Mouse (Mus musculus) central nervous system, embryonic 14 days (tissue): ENCODE data around the gene Nova1. TPM values are rescaled to one million over a fixed set of nuclear protein-coding genes. Genes with fewer than 3 reads are reported as not detected.

Experiments
- polyA plus RNA-seq: library from polyadenylated mRNA; depleted of rRNA; stranded (reverse); fragments of >200 nt; gene quantifications from 2 replicates; pipeline ENCODE4 v1.2.3, GENCODE M21; 2012; rRNA removed

Nova1 gene
- 64.1 and 72.9 TPM in 2 replicates for polyA plus RNA-seq

DNA sequence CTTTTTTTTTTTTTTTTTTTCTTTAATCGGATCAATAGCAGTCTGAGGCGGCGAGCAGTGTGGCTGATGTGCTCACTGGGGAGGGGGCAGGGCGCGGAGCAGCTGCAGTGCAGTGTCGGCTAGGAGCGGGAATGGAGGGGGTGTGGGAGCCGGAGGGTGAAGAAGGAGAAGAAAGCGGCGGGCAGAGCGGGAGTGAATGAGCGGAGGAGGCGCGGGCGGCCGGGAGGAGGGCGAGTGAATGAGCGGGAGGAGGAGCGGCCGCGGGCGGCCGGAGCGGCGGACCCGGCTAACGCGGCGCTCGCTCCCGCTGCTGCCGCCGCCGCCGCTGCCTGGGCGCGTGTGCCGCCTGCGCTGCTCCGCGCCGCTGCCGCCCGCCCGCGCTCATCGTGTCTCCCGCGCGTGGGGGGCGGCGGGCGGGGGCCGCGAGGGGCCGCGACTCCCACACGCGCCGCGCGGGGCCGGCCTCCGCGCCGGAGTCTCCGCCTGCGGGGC is at the start of gene Nova1:
TSS of gene Nova1 (minus strand) at position 74 of the 492 bp plus-strand sequence.

